Mouse (Mus musculus) neural tube, embryonic 12.5 days (tissue): Measurements from ENCODE around the gene Nucks1. TPM values are rescaled to one million over a fixed set of nuclear protein-coding genes. Genes with fewer than 3 reads are reported as not detected.

ENCODE experiments used
- ATAC-seq: fragments of 200-750 bp; cut with Nextera tagmentation; 2 replicates; pipeline ENCODE4 v1.8.0; 2017; ENCODE audit warnings: low read depth, mild to moderate bottlenecking, moderate TSS enrichment, moderate library complexity; ENCODE audit not compliant: low FRiP score
- H3K27ac ChIP-seq: fragments of 300-500 bp; sonication (generic); 2 replicates; pipeline ENCODE4 v1.5.1; 2016
- H3K27me3 ChIP-seq: fragments of 300-500 bp; sonication (generic); replicated peaks from 2 replicates; pipeline ENCODE4 v1.6.1; 2016; ENCODE audit warnings: mild to moderate bottlenecking
- H3K36me3 ChIP-seq: fragments of 300-500 bp; sonication (generic); 2 replicates; pipeline ENCODE4 v1.6.1; 2016; ENCODE audit warnings: mild to moderate bottlenecking
- H3K4me1 ChIP-seq: fragments of 300-500 bp; sonication (generic); 2 replicates; pipeline ENCODE4 v1.6.1; 2016
- H3K4me2 ChIP-seq: fragments of 300-500 bp; sonication (generic); replicated peaks from 2 replicates; pipeline ENCODE4 v1.6.1; 2016; ENCODE audit warnings: mild to moderate bottlenecking
- H3K4me3 ChIP-seq: fragments of 300-500 bp; sonication (generic); 2 replicates; pipeline ENCODE4 v1.5.1; 2016
- H3K9ac ChIP-seq: fragments of 300-500 bp; sonication (generic); 2 replicates; pipeline ENCODE4 v1.6.1; 2016; ENCODE audit warnings: mild to moderate bottlenecking
- H3K9me3 ChIP-seq: fragments of 300-500 bp; sonication (generic); 2 replicates; pipeline ENCODE4 v1.6.1; 2016; ENCODE audit warnings: mild to moderate bottlenecking
- WGBS: fragments of 180-500 bp; shearing (Covaris S2); methylation state at CpG from one replicate; pipeline ENCODE4 v1.1.7; 2016; 5-methylcytosine and 5-hydroxymethylcytosine counted together
- polyA plus RNA-seq: library from polyadenylated mRNA; unstranded; fragments of >200 nt; fragmentation: Nextera tagmentation; extraction: Ambion mirVana; gene quantifications from 2 replicates; pipeline ENCODE4 v1.2.1, GENCODE M21; 2016

The Nucks1 gene
- polyA plus RNA-seq: 90.7 and 91.4 TPM in 2 replicates

- Histone ChIP-seq H3K9me3 (no peaks in the 10 kb centered on the region), H3K4me1 (peaks cover 14% of the 10 kb centered on the region), H3K4me2 (peak within 1 kb of the TSS; percentile 74), H3K27me3 (peaks cover 5% of the 10 kb centered on the region; the same call in 1 of the 2 replicates), H3K36me3 (no peaks in the 10 kb centered on the region), H3K9ac (peak within 1 kb of the TSS; percentile 95), H3K27ac (peak within 1 kb of the TSS; percentile 87), H3K4me3 (peak within 1 kb of the TSS; percentile 98)
- ATAC-seq: peak; percentile 99
- WGBS: under 1% methylated on average over 35 of the region's 35 CpGs
Observed at GRCm38 (mm10) chr1:131910001-131910648, at the start of gene Nucks1. Gene Nucks1 (plus strand): TSS chr1:131910534.

GRCm38 (mm10) chr1:131861811-131862210, 48.5 kb upstream of the Nucks1 start:
- H3K27ac ChIP-seq: no peak overlapping the region
- H3K4me3 ChIP-seq: no peak overlapping the region
- H3K9me3 ChIP-seq: no peaks in the 10 kb centered on the region
- H3K9ac ChIP-seq: no peak overlapping the region
- no peaks in the 10 kb centered on the region for H3K36me3 ChIP-seq
- WGBS: 83% methylated on average over 4 of the region's 4 CpGs
- no peaks in the 10 kb centered on the region for H3K27me3 ChIP-seq
- ATAC-seq: no peak
- no peaks in the 10 kb centered on the region for H3K4me1 ChIP-seq
- H3K4me2 ChIP-seq: no peak overlapping the region

DNA sequence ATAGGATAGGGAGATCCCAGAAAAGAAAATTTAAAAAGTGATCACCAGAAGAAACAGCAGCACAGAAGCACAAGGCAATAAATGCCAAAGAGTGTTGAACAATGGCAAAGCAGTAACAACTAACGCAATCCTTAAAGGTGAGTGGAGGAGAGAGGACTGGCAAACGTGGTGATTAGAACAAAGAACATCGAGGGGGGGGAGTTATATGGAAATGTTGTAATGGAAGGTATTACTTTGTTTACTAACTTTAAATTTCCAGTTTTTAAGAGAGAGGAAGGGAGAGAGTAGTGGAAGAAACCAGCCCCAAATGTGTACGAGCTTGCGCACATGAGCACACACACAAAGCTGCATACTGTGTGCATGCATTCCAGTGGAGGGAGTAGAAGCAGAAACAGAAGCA, 44.7 kb upstream of the Nucks1 start:
- H3K9me3 ChIP-seq: no peaks in the 10 kb centered on the region
- ATAC-seq: no peak

DNA sequence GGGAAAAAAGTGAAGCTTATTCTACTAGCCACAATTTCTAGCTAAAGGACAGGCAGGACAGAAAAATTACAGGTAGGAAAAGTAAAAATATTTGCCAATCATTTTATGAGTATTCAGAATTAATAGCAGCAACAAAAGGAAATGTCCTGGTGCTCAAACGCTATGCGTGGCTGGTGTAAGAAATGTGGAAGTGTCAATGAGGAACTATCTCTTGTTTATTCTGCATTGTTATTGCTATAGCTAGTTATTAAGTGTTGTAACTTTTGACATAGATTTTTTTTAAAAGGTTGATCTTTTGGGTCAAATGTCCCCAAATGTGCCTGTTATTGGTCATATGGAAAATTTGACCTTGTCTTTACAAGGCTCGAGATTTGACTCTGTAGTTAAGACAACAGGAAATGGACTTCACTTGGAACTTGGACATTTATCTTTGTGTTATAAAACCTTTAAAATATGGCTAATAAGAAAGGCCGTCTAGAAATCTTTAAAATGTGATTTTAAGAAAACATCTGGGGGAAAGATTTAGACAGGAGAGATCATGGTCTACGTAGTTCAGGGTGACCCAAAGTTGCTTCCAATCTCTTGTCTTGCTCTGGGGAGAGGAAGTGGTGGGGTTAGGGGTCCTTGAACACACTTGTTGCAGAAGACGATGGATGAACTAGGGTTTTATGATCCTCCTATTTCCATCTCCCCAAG, 43.9 kb upstream of the Nucks1 start:
- H3K9me3 ChIP-seq: no peaks in the 10 kb centered on the region
- no peaks in the 10 kb centered on the region for H3K27me3 ChIP-seq
- 79% methylated on average over 6 of the region's 6 CpGs for WGBS
- H3K9ac ChIP-seq: no peak overlapping the region
- no peaks in the 10 kb centered on the region for H3K36me3 ChIP-seq
- H3K27ac ChIP-seq: no peak overlapping the region
- H3K4me3 ChIP-seq: no peak overlapping the region
- no peak overlapping the region for H3K4me2 ChIP-seq
- H3K4me1 ChIP-seq: peaks cover 5% of the 10 kb centered on the region
- peak; percentile 59; the same call in 1 of the 2 replicates for ATAC-seq

More for the DNA sequence above, 44.7 kb upstream of the Nucks1 start:
- WGBS: 79% methylated on average over 5 of the region's 5 CpGs
- Histone ChIP-seq H3K4me2 (no peak overlapping the region), H3K9ac (no peak overlapping the region), H3K36me3 (no peaks in the 10 kb centered on the region), H3K4me3 (no peak overlapping the region), H3K27me3 (no peaks in the 10 kb centered on the region), H3K4me1 (peaks cover 5% of the 10 kb centered on the region), H3K27ac (no peak overlapping the region)

GRCm38 (mm10) chr1:131867093-131867945, 43.0 kb upstream of the Nucks1 start, which contains the start of gene Rab29:
Gene Rab29 (plus strand): TSS chr1:131867224.
- H3K4me1 ChIP-seq: peaks cover 5% of the 10 kb centered on the region
- no peaks in the 10 kb centered on the region for H3K9me3 ChIP-seq
- 0 out of 2 replicates have a peak within 1 kb of the TSS, but pooled peaks have one; percentile 39 for H3K9ac ChIP-seq
- H3K4me2 ChIP-seq: peak within 1 kb of the TSS; percentile 82
- no peak within 1 kb of the TSS for H3K27ac ChIP-seq
- no peaks in the 10 kb centered on the region for H3K27me3 ChIP-seq
- H3K4me3 ChIP-seq: peak within 1 kb of the TSS; percentile 48
- H3K36me3 ChIP-seq: no peaks in the 10 kb centered on the region
- ATAC-seq: peak; percentile 98
- WGBS: 1% methylated on average over 46 of the region's 46 CpGs

- Histone ChIP-seq H3K9me3 (no peaks in the 10 kb centered on the region), H3K27me3 (no peaks in the 10 kb centered on the region), H3K27ac (no peak overlapping the region), H3K4me2 (peak overlapping the region; percentile 82), H3K36me3 (no peaks in the 10 kb centered on the region), H3K4me3 (peak overlapping the region; percentile 48), H3K9ac (0 out of 2 replicates have a peak overlapping the region, but pooled peaks have one; percentile 39), H3K4me1 (peaks cover 5% of the 10 kb centered on the region)
- WGBS: 27% methylated on average over 10 of the region's 10 CpGs
- no peak for ATAC-seq
Observed at GRCm38 (mm10) chr1:131867946-131868290, 42.4 kb upstream of the Nucks1 start.

GRCm38 (mm10) chr1:131869561-131869960, 40.8 kb upstream of the Nucks1 start:
- Histone ChIP-seq H3K27ac (no peak overlapping the region), H3K4me2 (no peak overlapping the region), H3K9me3 (no peaks in the 10 kb centered on the region), H3K4me1 (peaks cover 5% of the 10 kb centered on the region), H3K9ac (no peak overlapping the region), H3K27me3 (no peaks in the 10 kb centered on the region), H3K36me3 (no peaks in the 10 kb centered on the region), H3K4me3 (no peak overlapping the region)
- ATAC-seq: no peak
- 87% methylated on average over 2 of the region's 2 CpGs for WGBS

- Histone ChIP-seq H3K4me2 (no peak overlapping the region), H3K4me1 (peaks cover under 1% of the 10 kb centered on the region; the same call in 1 of the 2 replicates), H3K9me3 (no peaks in the 10 kb centered on the region), H3K9ac (no peak overlapping the region), H3K27ac (no peak overlapping the region), H3K36me3 (no peaks in the 10 kb centered on the region), H3K4me3 (no peak overlapping the region), H3K27me3 (no peaks in the 10 kb centered on the region)
- WGBS: 76% methylated on average over 1 of the region's 1 CpGs
- no peak for ATAC-seq
Observed at GRCm38 (mm10) chr1:131872856-131873255, 37.5 kb upstream of the Nucks1 start.

- no peak overlapping the region for H3K4me3 ChIP-seq
- H3K4me2 ChIP-seq: no peak overlapping the region
- H3K4me1 ChIP-seq: no peaks in the 10 kb centered on the region
- no peak for ATAC-seq
- no peaks in the 10 kb centered on the region for H3K36me3 ChIP-seq
- H3K9me3 ChIP-seq: no peaks in the 10 kb centered on the region
- no peak overlapping the region for H3K27ac ChIP-seq
- 68% methylated on average over 2 of the region's 2 CpGs for WGBS
- H3K9ac ChIP-seq: no peak overlapping the region
- H3K27me3 ChIP-seq: no peaks in the 10 kb centered on the region
Observed at GRCm38 (mm10) chr1:131879816-131880215, 30.5 kb upstream of the Nucks1 start.

GRCm38 (mm10) chr1:131882787-131883186, 27.5 kb upstream of the Nucks1 start:
- 58% methylated on average over 2 of the region's 2 CpGs for WGBS
- H3K4me1 ChIP-seq: no peaks in the 10 kb centered on the region
- no peak overlapping the region for H3K9ac ChIP-seq
- ATAC-seq: no peak
- no peaks in the 10 kb centered on the region for H3K27me3 ChIP-seq
- no peak overlapping the region for H3K27ac ChIP-seq
- H3K36me3 ChIP-seq: no peaks in the 10 kb centered on the region
- H3K4me2 ChIP-seq: no peak overlapping the region
- H3K4me3 ChIP-seq: no peak overlapping the region
- H3K9me3 ChIP-seq: no peaks in the 10 kb centered on the region

- Histone ChIP-seq H3K4me2 (no peak overlapping the region), H3K4me3 (no peak overlapping the region), H3K9ac (no peak overlapping the region), H3K27ac (no peak overlapping the region), H3K4me1 (no peaks in the 10 kb centered on the region), H3K9me3 (no peaks in the 10 kb centered on the region), H3K27me3 (no peaks in the 10 kb centered on the region), H3K36me3 (no peaks in the 10 kb centered on the region)
- WGBS: 79% methylated on average over 2 of the region's 2 CpGs
- no peak for ATAC-seq
Observed at GRCm38 (mm10) chr1:131886173-131886572, 24.2 kb upstream of the Nucks1 start.

GRCm38 (mm10) chr1:131886641-131887040, 23.7 kb upstream of the Nucks1 start:
- Histone ChIP-seq H3K9ac (no peak overlapping the region), H3K4me2 (no peak overlapping the region), H3K36me3 (no peaks in the 10 kb centered on the region), H3K9me3 (no peaks in the 10 kb centered on the region), H3K4me1 (no peaks in the 10 kb centered on the region), H3K27me3 (no peaks in the 10 kb centered on the region), H3K4me3 (no peak overlapping the region), H3K27ac (no peak overlapping the region)
- 86% methylated on average over 3 of the region's 3 CpGs for WGBS
- no peak for ATAC-seq
